8 mouse cellular contexts compared by ENCODE assay signal in genomic region chr4:62697469-62697868, GRCm38 (mm10).
DNase-seq lines count a peak whose midpoint lies in the region; ATAC-seq lines count a peak whose summit lies in the region.

No protein-coding gene starts in this region.

- DNase-seq in T-cell, adult 2 months (ENCODE audit: low spot score) = peak; percentile 50
- peak; percentile 83 for DNase-seq in cerebellum, adult 9-10 months
- peak; percentile 86 to 91 for DNase-seq in frontal cortex, postnatal 36 days (ENCODE audit: low spot score in 2 of 2)
- peak; percentile 80 for DNase-seq in hindbrain, embryonic 14.5 days (ENCODE audit: low spot score)
- DNase-seq in layer of hippocampus, postnatal 25 days (ENCODE audit: extremely low spot score in 1 of 2, low spot score in 1 of 2) = peak; percentile 78 to 88
- peak; percentile 95 for DNase-seq in lung, postnatal 36 days
- DNase-seq in right cerebral cortex, postnatal 14 days = peak; percentile 90
- DNase-seq in urinary bladder, postnatal 36 days (ENCODE audit: low spot score in 2 of 2) = peak; percentile 76 to 90

- H3K4me2 ChIP-seq in hindbrain, embryonic 14.5 days (replicated peaks) = no peak overlapping the region

- no peaks in the 10 kb centered on the region for H3K27me3 ChIP-seq in hindbrain, embryonic 14.5 days (ENCODE audit: control insufficient read depth, insufficient read depth, low read length)

- H3K9me3 ChIP-seq in hindbrain, embryonic 14.5 days (ENCODE audit: control insufficient read depth, low read length) = no peaks in the 10 kb centered on the region

- no peak overlapping the region for H3K9ac ChIP-seq in hindbrain, embryonic 14.5 days

- peaks cover 28% of the 10 kb centered on the region for H3K4me1 ChIP-seq in hindbrain, embryonic 14.5 days (replicated peaks; ENCODE audit: control insufficient read depth, insufficient read depth, low read length)

- peaks cover 48% of the 10 kb centered on the region for H3K36me3 ChIP-seq in hindbrain, embryonic 14.5 days (replicated peaks; ENCODE audit: control insufficient read depth, insufficient read depth)

- H3K4me3 ChIP-seq in hindbrain, embryonic 14.5 days (replicated peaks; ENCODE audit: low read length) = no peak overlapping the region

- no peak overlapping the region for H3K27ac ChIP-seq in hindbrain, embryonic 14.5 days

- peak; percentile 35; the same call in 1 of the 2 replicates for ATAC-seq in hindbrain, embryonic 14.5 days (ENCODE audit: low FRiP score)

- 27% methylated on average over 2 of the region's 2 CpGs for WGBS in hindbrain, embryonic 14.5 days
